Mouse (Mus musculus) ES-E14 (cell line): ENCODE measurements around the gene Mpp3. TPM values are rescaled to one million over a fixed set of nuclear protein-coding genes. Genes with fewer than 3 reads are reported as not detected.

Experiments used
- DNase-seq: peaks from one replicate; pipeline ENCODE4 v3.0.0-alpha.2; 2013; ENCODE audit warnings: low read depth, low spot score
- H3K27ac ChIP-seq: 2 replicates; pipeline ENCODE4 v1.5.1; 2012; ENCODE audit warnings: low read depth, mild to moderate bottlenecking, low read length, moderate library complexity, mixed read lengths; ENCODE audit not compliant: poor library complexity, insufficient read depth, severe bottlenecking
- H3K36me3 ChIP-seq: 2 replicates; pipeline ENCODE4 v1.6.1; 2012; ENCODE audit warnings: mild to moderate bottlenecking, low read length, moderate library complexity, mixed read lengths; ENCODE audit not compliant: control insufficient read depth, poor library complexity, insufficient read depth, severe bottlenecking
- H3K4me1 ChIP-seq, 2 experiments: fragments of 150-350 bp in 1 of 2; sonication (generic) in 1 of 2; 2 replicates each; pipeline ENCODE4 v1.6.1; 2012; ENCODE audit warnings: low read length in 2 of 2, mild to moderate bottlenecking in 1 of 2, mixed read lengths in 1 of 2; ENCODE audit not compliant: control insufficient read depth in 2 of 2, insufficient read depth in 2 of 2, poor library complexity in 1 of 2
- H3K4me3 ChIP-seq, 2 experiments: fragments of 150-350 bp in 1 of 2; sonication (generic) in 1 of 2; 2 replicates each; pipeline ENCODE4 v1.5.1; 2012; ENCODE audit warnings: low read length in 2 of 2, low read depth in 1 of 2, mild to moderate bottlenecking in 1 of 2, mixed read lengths in 1 of 2; ENCODE audit not compliant: insufficient read depth in 1 of 2, poor library complexity in 1 of 2, severe bottlenecking in 1 of 2
- H3K9ac ChIP-seq: 2 replicates; pipeline ENCODE4 v1.6.1; 2012; ENCODE audit warnings: low read depth, mild to moderate bottlenecking, low read length, mixed read lengths; ENCODE audit not compliant: poor library complexity, insufficient read depth, severe bottlenecking
- H3K9me3 ChIP-seq: fragments of 150-350 bp; sonication (generic); 2 replicates; pipeline ENCODE4 v1.6.1; 2012; ENCODE audit warnings: low read depth, mild to moderate bottlenecking, low read length; ENCODE audit not compliant: control insufficient read depth, insufficient read depth
- CHD2 ChIP-seq: IDR thresholded peaks from 2 replicates; pipeline ENCODE4 v1.6.1; 2014; ENCODE audit warnings: mild to moderate bottlenecking, low read depth, low read length, inconsistent platforms
- HCFC1 ChIP-seq: IDR thresholded peaks from 2 replicates; pipeline ENCODE4 v1.6.1; 2012; ENCODE audit warnings: low read length, inconsistent platforms, borderline replicate concordance; ENCODE audit not compliant: insufficient read depth
- MAFK ChIP-seq: IDR thresholded peaks from 2 replicates; pipeline ENCODE4 v1.6.1; 2014; ENCODE audit warnings: mild to moderate bottlenecking, low read depth, low read length, inconsistent platforms; ENCODE audit not compliant: insufficient read depth
- ZC3H11A ChIP-seq: IDR thresholded peaks from 2 replicates; pipeline ENCODE4 v1.6.1; 2012; ENCODE audit warnings: low read depth, mild to moderate bottlenecking, inconsistent platforms, low read length, borderline replicate concordance
- ZNF384 ChIP-seq: IDR thresholded peaks from 2 replicates; pipeline ENCODE4 v1.6.1; 2012; ENCODE audit warnings: low read depth, low read length, inconsistent platforms
- in situ Hi-C, 2 experiments: fragments of 600-800 bp; cut with MboI; formaldehyde crosslinking; loops; one replicate each; pipeline ENCODE4 v1.15.1; 2025; ENCODE audit warnings: low sequenced_read_pairs in 2 of 2, inconsistent platforms in 1 of 2; ENCODE audit not compliant: unreplicated experiment in 2 of 2
- total RNA-seq: library from RNA; depleted of rRNA; stranded (reverse); fragments of 300-350 nt; gene quantifications from 2 replicates; pipeline ENCODE4 v1.2.3, GENCODE M21; 2012

Mpp3 gene
- total RNA-seq, 1 experiment: 5.2 TPM

GRCm38 (mm10) chr11:102026694-102027360, 1.4 kb downstream of the Mpp3 start:
- Histone ChIP-seq H3K4me1 (peaks cover 0 to 3% of the 10 kb centered on the region in 2 experiments; a peak in 1 of 4 replicates), H3K36me3 (peaks cover 3% of the 10 kb centered on the region; the same call in 1 of the 2 replicates), H3K27ac (0 out of 2 replicates have a peak overlapping the region, but pooled peaks have one; percentile 14), H3K9me3 (no peaks in the 10 kb centered on the region), H3K9ac (peak overlapping the region; percentile 85), H3K4me3 (peak overlapping the region; percentile 76 to 98)
- DNase-seq: peak; percentile 25
- TF ChIP-seq MAFK: no peak
- in situ Hi-C loops: no loop called here

- in situ Hi-C loops: no loop called here
- no peaks in the 10 kb centered on the region for H3K9me3 ChIP-seq
- DNase-seq: no peak
- peak overlapping the region; percentile 85 for H3K9ac ChIP-seq
- TF ChIP-seq HCFC1: no peak
- no peak for TF ChIP-seq CHD2
- no peak for TF ChIP-seq MAFK
- TF ChIP-seq ZNF384: no peak
- TF ChIP-seq ZC3H11A: no peak
- H3K4me1 ChIP-seq: peaks cover 0 to 3% of the 10 kb centered on the region in 2 experiments; a peak in 1 of 4 replicates
- peak overlapping the region; percentile 14; the same call in 1 of the 2 replicates for H3K27ac ChIP-seq
- H3K4me3 ChIP-seq: peak overlapping the region; percentile 76 to 98
- H3K36me3 ChIP-seq: peaks cover 3% of the 10 kb centered on the region; the same call in 1 of the 2 replicates
Measured at GRCm38 (mm10) chr11:102025991-102026660, 2.1 kb downstream of the Mpp3 start.

- Histone ChIP-seq H3K27ac (no peak overlapping the region), H3K9me3 (no peaks in the 10 kb centered on the region), H3K36me3 (peaks cover 3% of the 10 kb centered on the region; the same call in 1 of the 2 replicates), H3K9ac (no peak overlapping the region), H3K4me1 (peaks cover 0 to 3% of the 10 kb centered on the region in 2 experiments; a peak in 1 of 4 replicates), H3K4me3 (no peak overlapping the region)
- no peak for DNase-seq
- TF ChIP-seq ZNF384 (no peak), HCFC1 (no peak), MAFK (no peak), ZC3H11A (no peak), CHD2 (no peak)
- in situ Hi-C loops: no loop called here
Measured at GRCm38 (mm10) chr11:102025354-102025753, 2.9 kb downstream of the Mpp3 start.

GRCm38 (mm10) chr11:102024875-102025274, 3.4 kb downstream of the Mpp3 start:
- Histone ChIP-seq H3K4me3 (no peak overlapping the region), H3K36me3 (peaks cover 3% of the 10 kb centered on the region; the same call in 1 of the 2 replicates), H3K27ac (no peak overlapping the region), H3K9ac (no peak overlapping the region), H3K9me3 (no peaks in the 10 kb centered on the region), H3K4me1 (peaks cover 0 to 3% of the 10 kb centered on the region in 2 experiments; a peak in 1 of 4 replicates)
- no peak for TF ChIP-seq ZC3H11A
- no peak for TF ChIP-seq CHD2
- TF ChIP-seq HCFC1: no peak
- TF ChIP-seq ZNF384: no peak
- TF ChIP-seq MAFK: no peak
- in situ Hi-C loops: no loop called here
- DNase-seq: no peak
